Mouse (Mus musculus): ENCODE measurements at regions not wholly inside any gene's neighbourhood (a gene's known extent, or its start where the extent isn't known, plus 50 kb on each side); places are given as distances from the start of the nearest gene placed in this dataset.
"Not testable (repeated sequence)": the region's sequence is repeated elsewhere in the genome, so short reads cannot be mapped to it uniquely, and the experiment has no call there.

- H3K36me3 ChIP-seq (ENCODE audit: insufficient read depth, low read length) = no peaks in the 10 kb centered on the region
- no peak overlapping the region for H3K9ac ChIP-seq (replicated peaks; ENCODE audit: low read length)
- H3K4me1 ChIP-seq (ENCODE audit: insufficient read depth, low read length) = no peaks in the 10 kb centered on the region
- H3K4me3 ChIP-seq (ENCODE audit: low read length) = no peak overlapping the region
- H3K4me2 ChIP-seq (replicated peaks; ENCODE audit: low read depth, low read length) = no peak overlapping the region
- no peak for ATAC-seq (ENCODE audit: low FRiP score, low TSS enrichment)
- 74% methylated on average over 8 of the region's 8 CpGs for WGBS
- no peaks in the 10 kb centered on the region for H3K27me3 ChIP-seq (ENCODE audit: insufficient read depth, low read length)
- H3K27ac ChIP-seq (ENCODE audit: low read length) = no peak overlapping the region
- H3K9me3 ChIP-seq (ENCODE audit: low read length) = no peaks in the 10 kb centered on the region
Measured at GRCm38 (mm10) chr6:89097531-89097930, 195.5 kb downstream of the Tpra1 start.

GRCm38 (mm10) chr6:89119241-89119640, 217.2 kb downstream of the Tpra1 start:
- WGBS = 84% methylated on average over 1 of the region's 1 CpGs
- Histone ChIP-seq H3K4me1 (ENCODE audit: insufficient read depth, low read length) (no peaks in the 10 kb centered on the region), H3K27ac (ENCODE audit: low read length) (no peak overlapping the region), H3K36me3 (ENCODE audit: insufficient read depth, low read length) (no peaks in the 10 kb centered on the region), H3K9me3 (ENCODE audit: low read length) (no peaks in the 10 kb centered on the region), H3K4me3 (ENCODE audit: low read length) (no peak overlapping the region), H3K27me3 (ENCODE audit: insufficient read depth, low read length) (no peaks in the 10 kb centered on the region), H3K9ac (replicated peaks; ENCODE audit: low read length) (no peak overlapping the region), H3K4me2 (replicated peaks; ENCODE audit: low read depth, low read length) (no peak overlapping the region)
- no peak for ATAC-seq (ENCODE audit: low FRiP score, low TSS enrichment)

GRCm38 (mm10) chr6:89121023-89121745, 219.1 kb downstream of the Tpra1 start:
- Histone ChIP-seq H3K9me3 (ENCODE audit: low read length) (no peaks in the 10 kb centered on the region), H3K9ac (replicated peaks; ENCODE audit: low read length) (no peak overlapping the region), H3K27me3 (ENCODE audit: insufficient read depth, low read length) (no peaks in the 10 kb centered on the region), H3K27ac (ENCODE audit: low read length) (no peak overlapping the region), H3K4me2 (replicated peaks; ENCODE audit: low read depth, low read length) (no peak overlapping the region), H3K36me3 (ENCODE audit: insufficient read depth, low read length) (no peaks in the 10 kb centered on the region), H3K4me3 (ENCODE audit: low read length) (no peak overlapping the region), H3K4me1 (ENCODE audit: insufficient read depth, low read length) (no peaks in the 10 kb centered on the region)
- no peak for ATAC-seq (ENCODE audit: low FRiP score, low TSS enrichment)
- 57% methylated on average over 4 of the region's 4 CpGs for WGBS

GRCm38 (mm10) chr6:89121746-89122070, 219.7 kb downstream of the Tpra1 start:
- WGBS = 62% methylated on average over 3 of the region's 3 CpGs
- Histone ChIP-seq H3K9me3 (ENCODE audit: low read length) (no peaks in the 10 kb centered on the region), H3K27ac (ENCODE audit: low read length) (no peak overlapping the region), H3K4me3 (ENCODE audit: low read length) (no peak overlapping the region), H3K9ac (replicated peaks; ENCODE audit: low read length) (no peak overlapping the region), H3K4me2 (replicated peaks; ENCODE audit: low read depth, low read length) (no peak overlapping the region), H3K4me1 (ENCODE audit: insufficient read depth, low read length) (no peaks in the 10 kb centered on the region), H3K27me3 (ENCODE audit: insufficient read depth, low read length) (no peaks in the 10 kb centered on the region), H3K36me3 (ENCODE audit: insufficient read depth, low read length) (no peaks in the 10 kb centered on the region)
- no peak for ATAC-seq (ENCODE audit: low FRiP score, low TSS enrichment)

- no peaks in the 10 kb centered on the region for H3K9me3 ChIP-seq (ENCODE audit: low read length)
- 61% methylated on average over 9 of the region's 9 CpGs for WGBS
- H3K27ac ChIP-seq (ENCODE audit: low read length) = no peak overlapping the region
- H3K9ac ChIP-seq (replicated peaks; ENCODE audit: low read length) = no peak overlapping the region
- ATAC-seq (ENCODE audit: low FRiP score, low TSS enrichment) = no peak
- no peaks in the 10 kb centered on the region for H3K36me3 ChIP-seq (ENCODE audit: insufficient read depth, low read length)
- H3K4me1 ChIP-seq (ENCODE audit: insufficient read depth, low read length) = no peaks in the 10 kb centered on the region
- H3K27me3 ChIP-seq (ENCODE audit: insufficient read depth, low read length) = no peaks in the 10 kb centered on the region
- H3K4me2 ChIP-seq (replicated peaks; ENCODE audit: low read depth, low read length) = no peak overlapping the region
- H3K4me3 ChIP-seq (ENCODE audit: low read length) = no peak overlapping the region
Measured at GRCm38 (mm10) chr6:89125916-89126315, 223.9 kb downstream of the Tpra1 start.

- not testable (repeated sequence) for H3K9ac ChIP-seq (replicated peaks; ENCODE audit: low read length); H3K27ac ChIP-seq (ENCODE audit: low read length); H3K4me1 ChIP-seq (ENCODE audit: insufficient read depth, low read length); H3K9me3 ChIP-seq (ENCODE audit: low read length); H3K36me3 ChIP-seq (ENCODE audit: insufficient read depth, low read length); H3K4me3 ChIP-seq (ENCODE audit: low read length); H3K27me3 ChIP-seq (ENCODE audit: insufficient read depth, low read length); H3K4me2 ChIP-seq (replicated peaks; ENCODE audit: low read depth, low read length); ATAC-seq (ENCODE audit: low FRiP score, low TSS enrichment)
- WGBS = 61% methylated on average over 5 of the region's 5 CpGs
Measured at GRCm38 (mm10) chr6:89128141-89128540, 226.1 kb downstream of the Tpra1 start.

GRCm38 (mm10) chr6:89140469-89140868, 222.0 kb downstream of the Plxna1 start:
- Histone ChIP-seq H3K27me3 (ENCODE audit: insufficient read depth, low read length) (no peaks in the 10 kb centered on the region), H3K36me3 (ENCODE audit: insufficient read depth, low read length) (no peaks in the 10 kb centered on the region), H3K4me3 (ENCODE audit: low read length) (no peak overlapping the region), H3K4me2 (replicated peaks; ENCODE audit: low read depth, low read length) (no peak overlapping the region), H3K9me3 (ENCODE audit: low read length) (no peaks in the 10 kb centered on the region), H3K4me1 (ENCODE audit: insufficient read depth, low read length) (no peaks in the 10 kb centered on the region), H3K27ac (ENCODE audit: low read length) (no peak overlapping the region), H3K9ac (replicated peaks; ENCODE audit: low read length) (no peak overlapping the region)
- 59% methylated on average over 3 of the region's 3 CpGs for WGBS
- no peak for ATAC-seq (ENCODE audit: low FRiP score, low TSS enrichment)

GRCm38 (mm10) chr6:89153027-89153662, 209.3 kb downstream of the Plxna1 start:
- Histone ChIP-seq H3K9me3 (ENCODE audit: low read length) (no peaks in the 10 kb centered on the region), H3K9ac (replicated peaks; ENCODE audit: low read length) (no peak overlapping the region), H3K4me1 (ENCODE audit: insufficient read depth, low read length) (no peaks in the 10 kb centered on the region), H3K27me3 (ENCODE audit: insufficient read depth, low read length) (no peaks in the 10 kb centered on the region), H3K4me2 (replicated peaks; ENCODE audit: low read depth, low read length) (no peak overlapping the region), H3K4me3 (ENCODE audit: low read length) (no peak overlapping the region), H3K27ac (ENCODE audit: low read length) (no peak overlapping the region), H3K36me3 (ENCODE audit: insufficient read depth, low read length) (no peaks in the 10 kb centered on the region)
- no peak for ATAC-seq (ENCODE audit: low FRiP score, low TSS enrichment)
- 65% methylated on average over 11 of the region's 11 CpGs for WGBS

- Histone ChIP-seq H3K27ac (ENCODE audit: low read length) (no peak overlapping the region), H3K9ac (replicated peaks; ENCODE audit: low read length) (no peak overlapping the region), H3K27me3 (ENCODE audit: insufficient read depth, low read length) (no peaks in the 10 kb centered on the region), H3K4me3 (ENCODE audit: low read length) (no peak overlapping the region), H3K4me1 (ENCODE audit: insufficient read depth, low read length) (no peaks in the 10 kb centered on the region), H3K36me3 (ENCODE audit: insufficient read depth, low read length) (no peaks in the 10 kb centered on the region), H3K4me2 (replicated peaks; ENCODE audit: low read depth, low read length) (no peak overlapping the region), H3K9me3 (ENCODE audit: low read length) (no peaks in the 10 kb centered on the region)
- 89% methylated on average over 1 of the region's 1 CpGs for WGBS
- ATAC-seq (ENCODE audit: low FRiP score, low TSS enrichment) = no peak
Measured at GRCm38 (mm10) chr6:89157501-89157900, 204.9 kb downstream of the Plxna1 start.

- no peaks in the 10 kb centered on the region for H3K4me1 ChIP-seq (ENCODE audit: insufficient read depth, low read length)
- no peak overlapping the region for H3K4me2 ChIP-seq (replicated peaks; ENCODE audit: low read depth, low read length)
- H3K36me3 ChIP-seq (ENCODE audit: insufficient read depth, low read length) = no peaks in the 10 kb centered on the region
- no peak overlapping the region for H3K27ac ChIP-seq (ENCODE audit: low read length)
- no peak overlapping the region for H3K4me3 ChIP-seq (ENCODE audit: low read length)
- ATAC-seq (ENCODE audit: low FRiP score, low TSS enrichment) = no peak
- H3K9me3 ChIP-seq (ENCODE audit: low read length) = no peaks in the 10 kb centered on the region
- no peak overlapping the region for H3K9ac ChIP-seq (replicated peaks; ENCODE audit: low read length)
- H3K27me3 ChIP-seq (ENCODE audit: insufficient read depth, low read length) = no peaks in the 10 kb centered on the region
- 59% methylated on average over 7 of the region's 7 CpGs for WGBS
Measured at GRCm38 (mm10) chr6:89160051-89160450, 202.4 kb downstream of the Plxna1 start.
